Mouse (Mus musculus) left cerebral cortex, adult 18-20 months (tissue): ENCODE results near the gene Hist1h2bk. TPM values are rescaled to one million over a fixed set of nuclear protein-coding genes. Genes with fewer than 3 reads are reported as not detected.

Experiments used
- DNase-seq, 2 experiments: peaks; one replicate each; pipeline ENCODE4 v3.0.0; 2021 to 2022; ENCODE audit warnings: low spot score in 2 of 2, mixed read lengths in 1 of 2
- total RNA-seq, 2 experiments: library from RNA; stranded (reverse); gene quantifications; 2 replicates each; pipeline ENCODE4 v1.2.3; 2021

Hist1h2bk gene
- total RNA-seq, 2 experiments from 2014 or later: 14.5 to 16.1 TPM

DNA sequence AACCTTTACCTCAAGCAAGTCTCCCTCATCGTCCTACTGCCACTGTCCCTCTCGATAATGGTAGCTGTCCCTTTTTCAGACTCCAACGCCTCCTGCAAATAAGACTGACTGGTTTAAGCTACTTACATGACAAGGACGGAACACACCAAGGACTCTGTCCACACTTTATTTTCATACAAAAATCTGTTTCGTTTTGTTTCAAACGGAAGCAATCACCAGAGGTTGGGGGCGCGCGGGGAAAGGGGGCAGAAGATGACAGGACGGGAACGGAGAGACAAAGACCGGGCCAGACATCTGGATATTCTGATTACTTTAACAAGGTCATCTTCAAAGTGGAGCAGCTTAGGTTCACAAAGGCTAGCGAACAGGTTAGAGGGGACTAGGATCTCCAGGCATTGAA, 22.0 kb upstream of the Hist1h2bk start:
- no peak for DNase-seq

DNA sequence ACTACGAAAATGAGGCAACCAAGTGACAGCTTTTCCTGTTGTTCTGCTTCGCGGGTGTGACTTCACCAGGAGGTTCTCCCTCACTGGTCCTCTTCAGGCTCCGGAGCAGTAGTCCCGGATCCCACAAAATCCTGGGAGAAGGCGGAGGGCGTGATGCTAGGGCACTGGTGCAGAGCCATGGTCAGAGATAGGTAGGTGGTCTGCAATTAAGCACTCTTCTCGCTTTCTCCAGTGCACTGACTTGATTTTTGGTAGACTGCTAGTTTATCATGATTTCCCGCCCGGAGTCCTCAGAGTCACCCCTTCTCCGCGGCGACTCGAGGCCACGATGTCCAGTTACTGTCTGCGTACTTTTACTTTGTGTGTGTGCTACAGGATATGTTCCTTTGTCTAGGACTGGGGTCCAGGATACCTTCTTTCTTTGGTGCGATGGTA, 21.2 kb upstream of the Hist1h2bk start:
- DNase-seq: no peak

DNA sequence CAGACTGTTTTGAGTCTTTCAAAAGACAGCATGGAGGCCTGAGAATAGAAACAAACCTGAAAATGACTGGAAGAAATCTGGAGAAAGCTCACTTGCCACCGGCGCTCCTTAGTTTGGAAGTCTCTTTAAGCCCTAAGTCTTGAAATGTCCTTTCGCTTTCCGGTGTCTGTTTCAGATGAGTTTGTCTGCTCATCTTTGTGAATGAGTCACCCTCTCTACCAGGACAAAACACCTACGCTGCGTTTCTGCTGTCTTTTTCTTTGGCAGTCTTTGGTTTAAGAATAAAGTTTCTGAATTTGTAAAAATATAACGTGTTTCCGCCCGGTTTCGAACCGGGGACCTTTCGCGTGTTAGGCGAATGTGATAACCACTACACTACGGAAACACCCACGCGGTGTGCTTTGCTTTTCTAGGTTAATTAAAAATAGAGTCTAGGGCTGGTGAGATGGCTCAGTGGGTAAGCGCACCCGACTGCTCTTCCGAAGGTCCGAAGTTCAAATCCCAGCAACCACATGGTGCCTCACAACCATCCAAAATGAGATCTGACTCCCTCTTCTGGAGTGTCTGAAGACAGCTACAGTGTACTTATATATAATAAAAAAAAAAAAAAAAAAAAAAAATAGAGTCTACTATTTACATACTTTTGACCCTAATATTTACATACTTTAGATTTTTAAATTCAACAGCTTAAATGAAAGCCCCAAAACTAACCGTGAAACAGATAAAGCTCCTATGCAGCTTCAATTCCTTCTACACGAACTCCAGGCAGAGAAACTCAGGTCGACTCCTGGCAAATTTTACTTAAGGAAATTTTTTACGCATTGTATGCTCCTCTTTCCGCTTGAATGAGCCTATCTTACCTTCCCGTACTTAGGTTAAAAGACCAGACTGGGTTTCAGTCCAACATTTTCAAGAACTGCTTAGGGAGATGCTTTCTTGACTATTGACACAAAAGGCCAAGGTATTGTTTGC, 19.9 kb upstream of the Hist1h2bk start:
- peak; percentile 50 to 60 for DNase-seq

DNA sequence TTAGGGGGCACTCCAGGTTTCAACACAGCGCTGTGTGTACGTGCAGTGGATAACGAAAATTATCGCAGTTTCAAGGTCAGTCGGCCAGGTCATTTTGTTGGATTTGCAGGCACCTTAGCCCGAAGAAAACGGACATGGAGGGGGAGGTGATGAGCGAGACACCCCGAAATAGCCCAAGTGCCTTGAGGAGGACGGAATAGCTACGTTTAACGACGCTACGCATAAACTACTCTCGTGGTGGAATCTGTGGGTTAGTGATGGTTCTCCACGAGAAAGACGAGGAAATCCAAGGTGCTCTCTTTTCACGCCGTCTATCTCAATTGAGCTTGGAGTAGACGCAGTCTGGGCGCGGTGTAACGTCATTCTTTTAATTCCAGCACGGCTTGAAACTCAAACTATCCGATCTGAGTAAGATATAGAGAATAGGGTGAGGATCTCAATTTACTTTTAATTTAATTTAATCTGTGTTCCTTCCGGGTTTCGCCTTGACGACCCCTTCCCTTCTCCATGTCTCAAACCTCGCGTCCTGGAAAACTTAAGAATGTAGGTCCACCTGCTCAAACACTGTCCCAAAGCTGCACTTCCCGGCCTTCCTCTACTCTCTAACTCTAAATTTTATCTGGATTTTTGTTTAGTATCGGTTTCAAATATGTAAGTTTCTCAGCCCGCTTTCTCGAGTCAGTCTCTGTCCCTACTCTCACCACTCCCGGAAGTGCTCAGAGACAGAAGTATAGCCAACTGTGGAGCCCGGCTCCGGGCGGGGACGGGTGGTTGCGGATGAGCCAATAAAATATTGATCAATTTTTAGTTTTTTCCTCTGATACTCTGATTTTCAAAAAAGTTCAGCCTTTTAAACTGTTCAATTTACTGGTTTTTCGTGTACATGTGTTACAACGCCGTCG, 15.5 kb upstream of the Hist1h2bk start:
- DNase-seq: no peak

DNA sequence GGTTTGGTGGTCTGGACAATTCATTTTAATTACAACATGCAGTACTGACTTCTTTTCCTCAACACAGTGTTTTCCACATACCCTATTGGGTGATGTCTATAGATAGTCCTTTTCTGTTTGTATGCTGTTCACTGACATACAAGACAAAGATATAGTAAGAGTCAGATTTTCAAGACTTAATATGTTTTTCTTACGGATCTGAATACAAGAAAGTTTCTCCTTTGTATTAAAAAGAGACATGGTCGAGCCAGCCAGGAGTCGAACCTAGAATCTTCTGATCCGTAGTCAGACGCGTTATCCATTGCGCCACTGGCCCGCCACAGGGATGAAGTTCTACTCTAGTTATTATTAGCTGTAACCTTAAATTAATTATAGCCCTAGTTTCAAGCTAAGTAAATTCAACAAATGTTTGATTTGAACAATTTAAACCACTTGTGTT, 14.8 kb upstream of the Hist1h2bk start:
- DNase-seq: no peak

DNA sequence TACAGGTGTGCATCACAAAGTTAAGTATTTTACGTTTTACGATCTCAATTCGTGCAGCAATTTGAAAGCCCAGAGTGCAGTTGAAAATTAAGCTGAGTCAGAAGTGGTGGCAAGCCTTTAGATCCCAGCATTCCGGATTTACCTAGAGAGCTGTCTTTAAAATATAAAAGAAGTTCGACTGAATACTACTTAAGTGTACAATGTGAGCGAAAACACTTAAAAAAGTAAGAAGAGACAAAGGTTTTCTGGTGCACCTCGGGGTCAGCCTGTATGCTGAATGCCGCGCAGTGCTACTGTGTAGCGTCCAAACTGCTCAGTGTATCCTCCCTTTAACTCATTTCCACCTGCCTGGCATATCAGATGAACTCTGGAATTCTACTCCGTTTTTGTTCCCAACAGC, 14.1 kb upstream of the Hist1h2bk start:
- DNase-seq: no peak

DNA sequence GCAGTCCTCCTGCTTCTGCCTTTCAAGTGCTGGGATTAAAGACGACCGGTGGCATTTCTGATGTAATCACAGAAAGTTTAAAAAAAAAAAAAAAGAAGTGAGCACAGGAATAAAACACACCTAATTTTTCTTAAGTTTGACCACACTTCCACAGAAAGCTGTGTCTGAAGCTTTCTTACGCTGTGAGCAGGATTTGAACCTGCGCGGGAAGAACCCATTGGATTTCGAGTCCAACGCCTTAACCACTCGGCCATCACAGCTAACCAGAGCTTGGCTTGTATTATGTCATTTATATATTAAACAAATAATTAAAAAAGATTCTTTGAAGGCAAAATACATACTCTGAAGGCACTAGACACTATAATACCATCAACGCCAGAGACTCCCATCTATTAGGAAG, 13.4 kb upstream of the Hist1h2bk start:
- peak; percentile 47 to 68 for DNase-seq

DNA sequence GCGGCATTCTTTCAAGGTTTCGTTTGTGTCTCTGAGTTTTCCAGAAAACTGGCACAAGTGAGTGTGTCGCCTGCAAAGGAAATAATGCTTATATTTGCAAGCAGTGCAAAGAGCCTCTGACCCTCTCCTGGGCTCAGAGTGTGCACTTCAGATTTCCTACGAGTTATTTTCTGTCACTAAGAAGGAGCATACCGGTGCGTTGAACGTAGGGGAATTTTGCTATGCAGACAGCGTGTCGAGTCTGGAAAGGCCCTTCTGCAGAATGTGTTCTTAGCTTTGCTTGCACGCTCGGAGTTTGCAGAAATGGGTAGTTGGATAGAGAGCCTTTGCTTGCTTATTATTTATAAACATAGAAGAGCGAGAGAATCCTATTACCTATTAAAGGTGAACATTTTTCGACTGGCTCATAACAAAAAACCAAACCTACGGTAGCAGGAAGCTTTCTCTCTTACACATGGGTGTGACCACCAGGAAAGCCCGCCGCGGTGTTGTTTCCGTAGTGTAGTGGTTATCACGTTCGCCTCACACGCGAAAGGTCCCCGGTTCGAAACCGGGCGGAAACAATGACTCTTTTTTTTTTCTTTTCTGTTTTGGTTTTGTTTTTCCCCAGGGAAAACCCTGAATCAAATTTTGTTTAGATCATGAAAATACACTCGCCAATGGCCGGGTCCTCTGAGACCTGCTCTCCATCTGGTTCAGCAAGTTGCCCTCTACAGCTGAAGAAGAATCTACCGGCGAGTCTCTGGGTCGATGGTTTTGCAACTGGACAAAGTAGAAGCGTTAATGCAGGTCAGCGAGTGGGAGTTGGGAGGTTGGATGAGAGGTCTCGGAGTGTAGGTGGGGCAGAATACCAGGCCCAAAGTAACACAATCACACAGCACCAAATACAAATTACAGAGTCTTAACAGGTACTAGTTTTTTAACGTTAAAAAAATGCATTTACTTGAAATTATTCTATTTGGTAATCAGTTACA, 9.3 kb upstream of the Hist1h2bk start:
- DNase-seq: peak; percentile 87 to 88

DNA sequence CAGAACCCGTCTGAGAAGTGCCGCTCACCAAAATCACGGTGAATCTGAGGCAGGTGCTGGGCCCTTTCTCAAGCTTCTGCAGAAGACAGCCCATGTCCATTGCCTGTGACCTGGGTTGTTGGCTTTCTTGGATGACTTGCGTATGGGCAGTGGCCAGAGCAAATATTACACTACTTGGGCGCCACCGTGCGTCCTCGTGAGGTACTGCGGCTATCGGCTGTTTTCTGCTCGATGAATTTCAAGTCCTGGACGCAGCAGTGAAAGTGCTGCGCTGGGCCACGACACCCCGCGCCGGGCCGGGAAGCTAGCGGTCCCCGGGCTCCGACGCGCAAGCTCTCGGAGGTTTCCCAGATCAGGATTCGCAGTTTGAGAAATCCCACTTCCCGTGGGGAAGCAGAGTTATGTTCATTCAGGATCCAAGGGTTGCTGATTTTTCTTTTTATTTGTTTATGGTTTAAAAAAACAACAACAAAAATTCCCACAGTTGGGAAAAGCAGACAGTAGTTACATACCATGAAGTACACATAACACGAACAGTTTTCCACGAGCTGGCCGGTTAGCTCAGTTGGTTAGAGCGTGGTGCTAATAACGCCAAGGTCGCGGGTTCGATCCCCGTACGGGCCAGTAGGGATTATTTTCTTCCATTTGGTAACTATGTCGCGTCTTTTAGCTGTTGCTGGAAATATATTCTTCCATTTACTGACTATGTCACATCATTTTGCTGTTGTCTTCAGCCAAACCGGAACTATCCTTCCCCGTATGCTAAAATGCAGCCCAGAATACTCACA, 6.8 kb upstream of the Hist1h2bk start:
- peak; percentile 91 for DNase-seq

DNA sequence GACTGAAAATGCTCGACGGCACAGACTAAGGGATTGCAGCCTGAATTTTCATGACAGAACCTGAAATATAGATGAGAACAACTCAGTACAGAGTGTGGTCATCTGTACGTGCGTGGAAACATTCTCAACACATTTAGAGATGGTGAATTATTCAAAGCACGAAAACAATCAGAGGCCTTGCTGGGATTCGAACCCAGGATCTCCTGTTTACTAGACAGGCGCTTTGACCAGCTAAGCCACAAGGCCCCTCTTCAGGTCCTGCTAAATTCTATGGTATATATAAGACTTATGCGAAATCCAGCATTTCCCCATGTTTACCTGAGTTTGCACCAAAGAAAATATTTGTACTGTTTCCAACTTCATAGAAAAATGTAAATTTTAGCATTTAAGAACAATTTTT, 5.7 kb upstream of the Hist1h2bk start:
- DNase-seq: peak; percentile 28 to 30

DNA sequence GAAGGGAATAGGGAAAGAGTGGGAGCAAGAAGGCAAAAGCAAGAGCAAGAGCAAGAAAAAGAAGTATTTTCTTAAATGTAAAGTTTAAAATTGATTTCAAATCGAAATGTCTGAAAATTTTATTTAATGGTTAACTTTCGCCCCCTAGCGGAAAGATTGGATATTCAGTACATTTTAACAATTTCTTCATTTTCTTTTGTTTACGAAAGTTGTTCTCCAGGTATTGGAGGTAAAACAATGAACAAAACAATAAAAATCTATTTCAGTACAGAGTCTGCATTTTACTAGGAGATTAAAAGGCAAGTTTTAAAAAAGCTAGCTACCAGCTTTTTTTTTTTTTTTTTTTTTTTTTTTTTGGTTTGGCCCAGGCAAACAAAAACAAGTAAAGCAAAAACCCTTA, 5.2 kb upstream of the Hist1h2bk start:
- DNase-seq: no peak

DNA sequence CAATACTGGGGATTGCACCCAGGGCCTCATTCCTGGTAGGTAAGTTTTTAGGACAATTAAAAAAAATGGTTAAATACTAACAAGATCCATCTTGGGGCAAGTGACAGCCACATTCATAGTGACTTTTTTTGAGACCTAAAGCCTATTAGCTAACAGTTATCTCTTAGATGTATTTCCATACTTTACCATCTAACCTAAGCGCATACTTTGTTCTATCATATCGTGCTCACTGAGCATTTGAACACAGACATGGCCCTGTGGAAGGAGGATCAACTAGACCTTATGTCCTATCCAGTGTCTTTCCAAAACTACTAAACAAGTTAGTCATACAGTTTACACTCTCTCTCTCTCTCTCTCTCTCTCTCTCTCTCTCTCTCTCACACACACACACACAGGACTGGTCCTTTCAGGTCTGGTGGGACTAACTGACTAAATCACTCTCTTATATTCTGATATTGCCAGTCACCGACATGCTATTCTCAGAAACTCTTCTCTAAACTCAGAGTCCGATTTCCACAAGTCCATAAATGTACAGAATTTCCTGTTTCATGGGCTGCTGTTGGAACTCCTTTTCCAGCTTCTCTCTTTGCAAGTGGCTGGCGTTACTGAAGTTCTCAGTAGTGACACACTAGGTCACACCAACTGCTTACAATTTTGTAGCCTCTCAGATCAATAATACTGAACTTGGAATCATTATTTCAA, 1.8 kb upstream of the Hist1h2bk start:
- DNase-seq: no peak

DNA sequence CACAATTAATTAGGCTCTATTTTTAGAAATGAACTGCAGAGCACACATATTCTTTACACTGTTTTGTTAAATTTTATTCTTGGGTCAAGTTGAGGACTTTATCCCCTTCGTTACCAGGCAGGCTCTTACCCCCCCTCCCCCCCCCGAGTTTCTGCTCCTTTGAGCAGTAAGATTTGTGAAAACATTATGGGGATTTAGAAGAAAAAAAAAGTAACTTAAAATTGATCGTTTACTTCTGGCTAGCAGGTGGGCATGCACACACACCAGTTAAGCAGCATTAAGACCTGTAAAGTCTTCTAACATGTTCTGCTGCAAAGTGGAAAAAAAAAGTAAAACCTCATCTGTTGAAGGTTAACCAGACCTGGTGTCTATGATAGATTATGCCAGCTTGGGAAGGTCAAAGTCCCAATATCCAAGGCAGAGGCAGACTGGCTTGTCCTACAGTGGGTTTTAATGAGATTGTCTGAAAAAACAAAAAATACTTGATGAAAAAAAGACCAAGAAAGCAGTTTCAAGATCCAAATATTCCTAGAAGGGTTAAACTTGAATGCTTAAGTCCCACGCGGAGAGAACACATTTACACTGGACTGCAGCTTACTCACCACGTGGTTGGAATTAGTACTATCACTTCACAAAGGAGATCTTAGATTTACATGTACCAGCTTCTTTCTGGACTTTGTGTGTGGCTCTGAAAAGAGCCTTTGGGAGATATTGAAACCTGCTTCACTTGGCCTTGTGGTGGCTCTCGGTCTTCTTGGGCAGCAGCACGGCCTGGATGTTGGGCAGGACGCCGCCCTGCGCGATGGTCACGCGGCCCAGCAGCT, 1.0 kb upstream of the Hist1h2bk start:
- no peak for DNase-seq

DNA sequence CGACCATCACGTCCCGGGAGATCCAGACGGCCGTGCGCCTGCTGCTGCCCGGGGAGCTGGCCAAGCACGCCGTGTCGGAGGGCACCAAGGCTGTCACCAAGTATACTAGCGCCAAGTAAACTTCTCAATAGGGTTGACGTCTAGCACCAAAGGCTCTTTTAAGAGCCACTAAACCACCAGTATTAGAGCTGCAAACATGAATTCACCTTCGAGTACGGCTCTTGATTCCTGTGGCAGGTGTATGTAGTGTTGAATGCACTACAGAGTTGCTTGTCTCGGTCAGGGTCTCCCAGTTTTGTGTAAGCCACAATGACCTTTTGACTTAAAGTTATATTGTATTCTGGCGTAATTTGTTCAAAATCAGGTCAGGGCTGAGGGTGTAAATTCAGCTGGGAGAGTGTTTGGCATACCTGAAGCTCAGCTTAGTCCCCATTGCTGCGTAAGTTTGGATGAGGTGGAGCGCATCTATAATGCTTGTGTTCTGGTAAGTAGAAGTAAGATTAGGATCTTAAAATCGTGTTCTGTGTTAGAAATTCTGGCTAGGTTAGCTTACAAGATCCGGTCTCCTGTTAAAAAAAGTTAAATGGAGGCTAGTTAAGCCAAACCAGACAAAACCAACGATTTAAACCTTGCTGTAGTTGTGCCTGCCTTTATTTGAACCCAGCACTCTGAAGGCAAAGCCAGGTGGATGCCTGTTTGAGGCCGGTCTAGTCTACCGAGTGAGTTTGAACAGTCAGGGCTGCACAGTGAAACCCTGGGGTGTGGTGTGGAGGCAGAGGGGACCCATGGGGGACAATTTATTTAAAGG, 683 bp downstream of the Hist1h2bk start:
- DNase-seq: no peak

DNA sequence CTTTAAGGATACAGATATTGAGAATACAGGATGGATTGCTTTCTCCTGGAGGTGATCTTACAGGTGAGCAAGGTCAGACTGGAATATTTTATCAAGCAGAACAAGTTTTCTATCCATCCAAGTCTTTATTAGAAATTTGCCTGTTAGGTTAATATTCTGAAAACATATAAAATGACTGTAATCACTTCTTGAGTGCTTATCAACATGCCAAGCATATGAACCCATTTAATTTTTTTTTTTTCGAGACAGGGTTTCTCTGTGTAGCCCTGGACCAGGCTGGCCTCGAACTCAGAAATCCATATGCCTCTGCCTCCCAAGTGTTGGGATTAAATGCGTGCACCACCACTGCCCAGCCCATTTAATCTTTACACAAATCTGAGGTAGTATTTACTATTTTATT, 1.3 kb downstream of the Hist1h2bk start:
- no peak for DNase-seq

DNA sequence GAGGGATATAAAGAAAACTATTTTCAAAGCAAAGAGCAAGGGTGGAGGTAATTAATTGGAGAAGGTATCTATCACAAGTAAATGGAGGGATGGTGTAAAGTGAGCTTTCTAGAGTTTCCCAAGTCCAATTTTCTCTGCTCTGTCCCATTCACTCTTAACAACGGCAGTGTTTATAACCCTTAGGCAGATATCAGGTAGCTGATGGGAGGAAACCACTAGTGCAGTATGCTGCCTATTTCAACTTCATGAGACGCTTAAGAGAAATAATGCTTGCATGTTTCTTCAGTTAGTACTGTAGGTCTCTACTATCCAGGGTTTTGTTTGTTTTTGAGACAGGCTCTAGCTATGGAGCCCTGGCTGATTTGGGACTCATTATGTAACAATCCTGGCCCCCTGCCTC, 1.7 kb downstream of the Hist1h2bk start:
- DNase-seq: no peak

DNA sequence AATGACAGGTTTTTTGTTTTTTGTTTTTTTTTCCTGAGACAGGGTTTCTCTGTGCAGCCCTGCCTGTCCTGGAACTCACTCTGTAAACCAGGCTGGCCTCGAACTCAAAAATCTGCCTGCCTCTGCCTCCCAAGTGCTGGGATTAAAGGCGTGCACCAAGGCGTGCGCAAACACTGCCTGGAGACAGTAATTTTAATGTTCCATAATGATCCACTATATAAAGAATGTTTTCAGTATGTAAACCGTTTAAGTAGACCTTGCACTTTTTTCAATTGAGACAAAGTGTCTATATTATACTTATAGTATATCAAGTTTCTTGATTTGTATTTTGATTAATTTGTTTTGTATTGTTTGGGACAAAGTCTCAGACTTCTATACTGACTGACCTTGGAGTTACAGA, 3.7 kb downstream of the Hist1h2bk start:
- DNase-seq: no peak
